Mouse (Mus musculus): Measurements from ENCODE around the gene Med21.

Gene Med21

GRCm38 (mm10) chr6:146642276-146643183 is at the start of gene Med21, which contains the start of gene Tm7sf3:
Gene Med21, plus strand, starts transcription at chr6:146642547.
Gene Tm7sf3, minus strand, starts transcription at chr6:146642824.
- peak; percentile 98 to 99 for DNase-seq (ENCODE audit: low spot score in 2 of 2)

DNA sequence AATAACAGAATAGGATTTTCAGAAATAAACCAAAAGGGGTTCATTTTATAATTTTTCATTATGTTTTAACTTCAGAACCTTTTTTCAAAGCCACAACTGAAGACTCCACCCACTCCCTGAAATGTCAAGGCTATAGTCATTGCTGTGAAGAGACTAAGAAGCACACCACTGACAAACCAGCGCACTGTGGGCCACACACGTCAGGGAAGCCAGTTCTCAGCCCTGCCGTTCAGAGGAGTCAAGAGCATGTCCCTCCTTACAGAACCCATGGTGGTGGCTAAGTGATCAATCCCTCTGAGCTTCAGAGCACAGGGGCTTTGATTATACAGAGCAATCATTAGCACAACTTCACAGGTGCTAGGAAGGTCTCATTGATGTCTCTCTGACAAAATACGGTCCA is 39.7 kb upstream of the Med21 start:
- no peak for DNase-seq (ENCODE audit: low spot score in 2 of 2)

GRCm38 (mm10) chr6:146603651-146604050 is 38.7 kb upstream of the Med21 start:
- DNase-seq (ENCODE audit: low spot score in 2 of 2): no peak

- DNase-seq (ENCODE audit: low spot score in 2 of 2): no peak
These were observed 31.0 kb upstream of the Med21 start for GRCm38 (mm10) chr6:146611385-146611784.

DNA sequence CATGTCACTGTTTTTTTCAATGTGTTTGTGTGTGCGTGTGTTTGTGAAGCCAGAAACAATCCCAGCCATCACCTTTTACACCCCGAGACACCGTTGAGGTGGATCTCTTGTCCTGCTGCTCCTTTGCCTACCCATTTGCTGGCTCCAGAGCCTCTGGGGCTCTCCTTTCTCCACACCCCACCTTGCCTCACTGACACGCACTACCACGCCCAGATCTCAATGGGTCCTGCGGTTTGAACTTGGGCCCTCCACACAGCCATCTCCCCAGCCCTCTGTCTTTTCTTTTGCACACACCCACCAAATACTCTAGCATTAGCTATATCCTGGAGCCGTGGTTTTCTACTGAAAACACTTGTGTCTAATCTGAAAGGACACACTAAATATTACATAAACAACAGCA is 30.4 kb upstream of the Med21 start:
- DNase-seq (ENCODE audit: low spot score in 2 of 2): no peak

DNA sequence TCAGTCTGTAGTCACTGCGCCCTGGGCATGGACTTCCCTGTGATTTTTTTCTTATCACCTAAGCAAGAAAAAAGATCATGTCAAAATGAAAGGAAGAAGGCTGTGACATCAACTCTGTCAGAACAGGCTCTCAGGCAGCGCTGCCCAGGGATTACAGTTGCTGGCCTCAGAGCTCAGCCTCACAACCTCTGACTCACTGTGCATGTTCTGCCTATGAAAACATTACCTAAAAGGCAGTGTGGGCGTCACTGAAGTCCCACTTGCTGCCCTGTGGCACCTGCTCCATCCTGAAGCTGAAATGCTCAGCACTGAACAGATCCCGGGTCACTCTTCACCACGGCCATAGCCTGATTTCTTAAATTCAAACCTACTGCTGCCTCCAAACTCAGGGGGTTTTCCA is 29.6 kb upstream of the Med21 start:
- DNase-seq (ENCODE audit: low spot score in 2 of 2): no peak

- no peak for DNase-seq (ENCODE audit: low spot score in 2 of 2)
These were observed 28.4 kb upstream of the Med21 start for GRCm38 (mm10) chr6:146613907-146614306.

DNA sequence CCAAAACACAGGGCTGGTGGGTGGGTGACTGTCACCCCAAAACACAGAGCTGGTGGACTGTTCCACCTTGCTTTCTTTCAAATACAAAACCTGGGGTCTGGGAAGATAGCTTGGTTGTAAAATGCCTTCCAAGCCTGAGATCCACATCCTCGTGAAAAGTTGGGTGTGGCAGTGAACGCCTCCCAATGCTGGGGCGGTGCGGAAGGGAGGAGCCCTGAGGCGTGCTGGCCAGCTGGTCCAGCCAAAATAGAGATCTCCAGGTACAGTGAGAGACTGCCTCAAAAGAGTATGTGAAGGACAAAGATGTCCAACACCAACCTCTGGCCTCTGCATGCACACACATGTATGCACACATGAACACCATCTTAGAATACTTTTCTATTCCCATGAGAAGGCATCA is 27.8 kb upstream of the Med21 start:
- no peak for DNase-seq (ENCODE audit: low spot score in 2 of 2)

- no peak for DNase-seq (ENCODE audit: low spot score in 2 of 2)
These were observed 26.5 kb upstream of the Med21 start for GRCm38 (mm10) chr6:146615891-146616290.

- DNase-seq (ENCODE audit: low spot score in 2 of 2): no peak
These were observed 25.7 kb upstream of the Med21 start for GRCm38 (mm10) chr6:146616670-146617069.

- DNase-seq (ENCODE audit: low spot score in 2 of 2): no peak
These were observed 14.2 kb upstream of the Med21 start for GRCm38 (mm10) chr6:146628123-146628522.

- peak; percentile 43 to 46 for DNase-seq (ENCODE audit: low spot score in 2 of 2)
These were observed 12.3 kb upstream of the Med21 start for GRCm38 (mm10) chr6:146629781-146630756.

DNA sequence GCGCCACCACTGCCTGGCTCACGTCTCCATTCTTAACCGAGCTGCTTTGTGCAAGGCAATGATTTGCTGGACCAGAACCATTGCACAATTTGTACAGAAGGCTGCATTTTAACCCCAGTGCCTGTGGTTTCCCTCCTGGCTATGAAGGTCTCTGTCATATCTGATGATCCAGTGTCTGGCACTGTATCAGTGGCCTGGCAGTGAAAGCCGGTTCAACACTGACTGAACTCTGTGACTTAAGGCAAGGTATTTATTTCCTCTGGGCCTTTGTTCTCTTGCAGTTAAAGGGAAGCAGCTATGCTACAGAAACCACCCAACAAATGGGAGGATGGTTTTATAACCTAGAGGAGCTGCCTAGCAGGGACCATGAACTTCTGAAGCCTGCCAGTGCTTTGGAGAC is 11.4 kb upstream of the Med21 start:
- DNase-seq (ENCODE audit: low spot score in 2 of 2): no peak

GRCm38 (mm10) chr6:146631847-146632246 is 10.5 kb upstream of the Med21 start:
- no peak for DNase-seq (ENCODE audit: low spot score in 2 of 2)

- DNase-seq (ENCODE audit: low spot score in 2 of 2): no peak
These were observed 9.9 kb upstream of the Med21 start for GRCm38 (mm10) chr6:146632403-146632802.

GRCm38 (mm10) chr6:146633097-146633496 is 9.2 kb upstream of the Med21 start:
- no peak for DNase-seq (ENCODE audit: low spot score in 2 of 2)

- no peak for DNase-seq (ENCODE audit: low spot score in 2 of 2)
These were observed 8.7 kb upstream of the Med21 start for GRCm38 (mm10) chr6:146633629-146634014.

DNA sequence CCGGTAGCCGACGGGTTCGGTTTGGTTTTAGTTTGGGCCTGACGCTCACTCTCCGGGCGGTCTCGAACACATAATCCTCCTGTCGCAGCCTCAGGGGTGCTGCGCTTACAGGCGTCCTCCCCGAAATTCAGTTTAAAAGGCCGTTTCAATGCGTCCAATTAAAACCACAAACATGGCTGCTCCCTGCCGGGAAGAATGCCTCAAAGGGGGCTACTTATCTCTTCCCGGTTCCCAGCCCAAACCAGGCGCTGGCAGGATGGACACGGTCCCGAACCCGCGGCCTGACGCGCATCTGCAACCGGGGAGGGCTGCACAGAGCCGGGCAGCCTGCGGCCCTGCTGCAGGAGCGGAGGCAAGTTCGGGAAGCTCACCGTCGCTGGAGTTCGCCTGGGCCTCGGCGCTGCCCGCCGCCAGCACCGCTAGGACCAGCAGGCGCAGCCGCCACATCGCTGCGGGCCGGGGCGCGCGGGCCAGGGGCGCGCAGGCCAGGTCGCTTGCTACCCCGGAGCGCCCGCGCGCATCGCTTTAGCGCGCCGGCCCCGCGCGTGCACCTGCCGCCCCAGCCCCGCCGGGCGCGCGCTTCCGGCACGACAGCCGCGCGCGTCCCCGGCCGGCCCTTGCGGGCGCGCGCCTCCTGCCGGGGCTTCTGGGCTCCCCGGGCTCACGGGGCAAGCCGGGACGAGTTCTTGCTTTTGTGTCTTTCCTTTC is 8.2 kb upstream of the Med21 start:
- peak; percentile 65 to 67 for DNase-seq (ENCODE audit: low spot score in 2 of 2)

DNA sequence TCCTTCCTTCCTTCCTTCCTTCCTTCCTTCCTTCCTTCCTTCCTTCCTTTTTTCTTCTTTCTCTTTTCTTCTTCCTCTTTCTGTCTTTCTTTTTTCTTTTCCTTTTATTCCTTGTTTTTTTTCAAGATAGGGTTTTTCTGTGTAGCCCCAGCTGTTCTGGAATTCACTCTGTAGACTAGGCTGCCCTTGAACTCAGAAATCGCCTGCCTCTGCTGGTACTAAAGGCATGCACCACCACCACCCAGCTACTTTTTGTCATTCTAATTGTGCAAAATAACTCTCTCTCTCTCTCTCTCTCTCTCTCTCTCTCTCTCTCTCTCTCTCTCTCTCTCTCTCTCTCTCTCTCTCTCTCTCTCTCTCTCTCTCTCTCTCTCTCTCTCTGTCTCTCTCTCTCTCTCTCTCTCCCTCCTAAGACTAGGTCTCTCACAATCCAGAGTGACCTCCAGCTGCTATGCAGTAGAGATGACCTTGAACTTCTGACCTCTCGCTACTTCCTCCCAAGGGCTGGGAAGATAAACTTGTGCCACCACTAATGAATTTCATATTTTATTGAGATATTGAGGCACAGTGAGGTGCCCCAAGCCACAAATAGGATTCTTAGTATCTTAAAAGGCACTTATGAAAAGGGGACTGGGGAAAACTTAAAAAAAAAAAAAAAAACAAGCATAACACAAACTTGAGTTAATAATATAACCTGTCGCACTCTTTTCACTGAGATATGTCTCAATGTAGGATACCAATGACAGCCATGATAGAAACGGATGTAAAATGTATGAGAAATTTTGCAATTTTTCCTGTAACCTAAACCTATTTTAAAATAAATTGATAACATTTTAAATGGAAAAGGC is 7.4 kb upstream of the Med21 start:
- DNase-seq (ENCODE audit: low spot score in 2 of 2): no peak

DNA sequence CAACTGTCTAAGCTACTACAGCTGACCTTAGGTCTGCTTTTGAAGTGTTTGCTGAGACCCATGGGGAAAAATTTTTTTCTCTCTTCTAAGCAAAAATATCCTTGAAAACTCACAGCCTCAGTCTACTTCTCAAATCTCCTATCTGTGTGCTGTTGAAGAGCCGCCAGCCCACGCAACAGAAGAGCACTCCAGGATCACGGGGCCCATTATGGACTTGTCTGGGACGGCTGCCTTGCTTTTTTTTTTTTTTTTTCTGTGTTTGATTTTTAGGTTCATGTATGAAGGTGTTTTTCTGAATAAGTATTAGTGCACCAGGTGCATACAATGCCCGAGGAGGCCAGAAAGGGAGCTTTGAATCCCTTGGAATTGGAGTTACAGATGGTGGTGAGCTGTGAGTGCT is 5.9 kb upstream of the Med21 start:
- DNase-seq (ENCODE audit: low spot score in 2 of 2): no peak
